Mouse (Mus musculus): Measurements from ENCODE around the gene Clnk. TPM values are rescaled to one million over a fixed set of nuclear protein-coding genes. Genes with fewer than 3 reads are reported as not detected.

Gene Clnk
- polyA plus RNA-seq, 1 experiment: 0.17 TPM

DNA sequence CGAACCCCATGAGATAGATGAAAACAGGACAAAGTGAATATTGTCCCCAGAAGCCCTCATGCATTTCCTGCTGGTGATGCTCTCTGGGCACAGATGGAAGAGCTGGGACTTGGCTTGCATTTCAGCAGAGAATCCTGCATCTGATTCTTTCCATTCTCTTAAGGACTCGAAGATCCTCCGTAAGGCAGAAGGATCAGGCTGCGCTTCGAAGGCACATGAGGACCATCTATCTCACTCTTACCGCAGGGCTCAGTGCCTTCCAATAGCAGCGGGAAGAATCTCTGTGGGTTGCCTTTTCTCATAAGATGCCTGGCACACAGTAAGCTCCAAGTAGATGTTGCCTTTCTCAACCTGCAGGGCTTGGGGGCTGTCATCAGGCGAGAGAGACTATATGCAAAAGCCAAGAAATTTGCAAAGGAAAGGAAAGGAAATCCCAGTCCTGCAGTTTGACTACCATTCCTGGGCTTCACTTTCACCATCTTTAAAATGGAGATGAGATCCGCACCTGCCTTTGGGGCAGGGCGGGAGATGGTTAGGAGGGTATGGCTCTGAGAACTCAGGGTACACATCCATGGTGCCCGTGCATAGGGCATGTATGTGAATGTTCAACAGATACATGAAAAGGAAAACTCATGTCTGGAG, 167.6 kb downstream of the Clnk start:
- no peak for DNase-seq (ENCODE audit: low spot score)

DNA sequence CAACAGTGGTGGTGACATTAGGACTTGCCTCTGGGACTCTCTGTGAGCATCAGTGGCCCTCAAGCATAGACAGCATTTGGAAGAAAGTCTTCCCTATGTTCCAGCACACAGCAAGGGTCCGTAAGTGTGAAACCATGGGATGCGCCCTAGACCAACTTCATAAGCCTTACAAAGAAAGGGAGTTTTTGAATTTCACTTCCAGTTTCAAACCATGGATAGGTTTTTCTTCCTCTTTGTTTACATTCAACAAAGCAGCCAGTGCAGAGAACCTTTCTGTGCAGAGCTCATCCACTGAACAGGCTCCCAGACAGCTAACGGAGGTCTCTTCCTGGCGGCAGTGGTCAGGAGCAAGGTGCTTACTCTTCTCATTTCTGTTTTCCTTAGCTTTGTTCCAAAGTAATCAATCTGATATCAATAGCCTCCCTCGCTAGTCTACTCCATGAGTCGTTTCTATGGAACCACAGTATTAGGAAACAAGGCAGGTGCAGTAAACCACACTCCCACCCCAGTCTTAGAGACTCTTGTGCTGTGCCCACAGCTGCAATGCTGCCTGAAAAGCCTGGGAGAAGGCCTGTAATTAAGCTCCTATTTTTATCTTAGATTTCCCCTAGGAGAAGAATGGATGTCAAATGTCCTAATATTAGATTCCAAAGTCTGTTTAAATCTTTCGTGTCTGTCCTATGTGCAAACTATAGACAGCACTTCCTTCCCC, 169.1 kb downstream of the Clnk start:
- no peak for DNase-seq (ENCODE audit: low spot score)

DNA sequence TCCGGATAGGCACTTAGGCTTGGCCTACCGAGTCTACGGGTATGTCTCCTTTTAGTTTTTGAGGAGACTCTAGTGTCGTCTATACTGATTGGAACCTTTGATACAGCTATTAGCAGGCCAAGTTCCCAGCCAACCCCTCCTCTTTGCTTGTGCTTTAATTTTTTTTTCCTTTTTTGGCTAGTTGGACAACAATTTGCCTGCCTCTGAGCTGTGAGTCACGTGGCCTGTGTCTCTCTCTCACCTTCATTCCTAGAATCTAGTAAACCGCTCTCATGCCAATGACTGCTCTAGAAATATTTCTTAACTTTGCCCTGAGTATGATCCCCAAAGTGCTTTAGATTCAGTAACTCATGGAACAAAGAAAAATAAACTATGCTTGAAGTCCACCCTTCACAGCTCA, 173.7 kb downstream of the Clnk start:
- no peak for DNase-seq (ENCODE audit: low spot score)

DNA sequence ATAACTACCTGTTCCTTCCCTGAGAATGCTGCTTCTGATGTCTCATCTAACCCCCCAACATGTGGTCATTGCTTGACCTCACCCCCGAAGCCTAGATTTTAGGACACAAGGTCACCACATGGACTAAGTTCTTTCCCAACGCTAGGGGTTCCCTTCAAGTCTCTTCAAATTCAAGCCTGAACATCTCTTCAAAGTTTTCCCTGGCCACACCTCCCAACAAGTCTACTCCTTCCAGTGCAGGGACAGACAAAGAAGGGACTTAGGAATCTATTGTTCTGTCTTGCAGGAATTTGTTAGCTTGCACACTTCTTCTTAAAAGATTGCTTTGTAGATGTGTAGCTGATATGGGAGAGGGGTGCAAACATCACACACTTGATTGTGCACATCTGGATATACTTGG, 174.5 kb downstream of the Clnk start:
- DNase-seq (ENCODE audit: low spot score): no peak

DNA sequence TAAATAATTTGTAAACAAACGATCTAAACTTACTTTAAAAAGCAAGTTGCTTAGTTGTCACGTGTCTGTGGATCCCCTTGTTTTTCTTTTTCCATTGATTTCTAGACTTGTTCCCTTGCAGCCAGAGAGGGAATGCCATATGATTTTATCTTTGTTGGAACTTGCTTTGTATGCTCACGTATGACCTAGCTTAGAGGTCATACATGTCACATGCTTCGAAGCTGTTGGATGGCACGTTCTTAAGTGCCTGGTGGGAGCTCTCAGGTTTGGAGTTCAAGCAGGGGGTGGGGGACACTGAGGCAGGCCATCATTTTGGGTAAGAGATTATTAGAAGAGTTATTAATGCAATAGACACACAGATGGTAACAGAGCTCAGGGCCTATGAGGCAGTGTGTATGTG, 178.1 kb downstream of the Clnk start:
- no peak for DNase-seq (ENCODE audit: low spot score)

DNA sequence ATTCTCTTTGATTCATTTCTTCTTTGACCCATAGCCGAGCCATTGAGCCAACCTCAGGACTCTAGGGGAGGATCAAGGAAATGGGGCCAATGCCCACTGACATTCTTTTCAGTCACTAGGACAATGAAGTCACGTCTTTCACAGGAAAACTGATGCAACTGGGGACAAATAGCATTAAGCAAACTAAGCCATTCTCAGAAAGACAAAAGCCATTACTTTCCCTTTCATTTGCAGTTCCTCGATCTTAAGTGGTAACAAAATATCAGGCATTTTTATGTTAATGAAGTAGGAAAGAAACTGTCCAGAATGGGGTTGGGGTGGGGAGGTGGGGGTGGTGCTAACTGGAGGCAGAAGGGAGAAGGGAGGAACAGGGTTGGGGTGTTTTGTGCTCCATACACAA, 178.6 kb downstream of the Clnk start:
- DNase-seq (ENCODE audit: low spot score): no peak

DNA sequence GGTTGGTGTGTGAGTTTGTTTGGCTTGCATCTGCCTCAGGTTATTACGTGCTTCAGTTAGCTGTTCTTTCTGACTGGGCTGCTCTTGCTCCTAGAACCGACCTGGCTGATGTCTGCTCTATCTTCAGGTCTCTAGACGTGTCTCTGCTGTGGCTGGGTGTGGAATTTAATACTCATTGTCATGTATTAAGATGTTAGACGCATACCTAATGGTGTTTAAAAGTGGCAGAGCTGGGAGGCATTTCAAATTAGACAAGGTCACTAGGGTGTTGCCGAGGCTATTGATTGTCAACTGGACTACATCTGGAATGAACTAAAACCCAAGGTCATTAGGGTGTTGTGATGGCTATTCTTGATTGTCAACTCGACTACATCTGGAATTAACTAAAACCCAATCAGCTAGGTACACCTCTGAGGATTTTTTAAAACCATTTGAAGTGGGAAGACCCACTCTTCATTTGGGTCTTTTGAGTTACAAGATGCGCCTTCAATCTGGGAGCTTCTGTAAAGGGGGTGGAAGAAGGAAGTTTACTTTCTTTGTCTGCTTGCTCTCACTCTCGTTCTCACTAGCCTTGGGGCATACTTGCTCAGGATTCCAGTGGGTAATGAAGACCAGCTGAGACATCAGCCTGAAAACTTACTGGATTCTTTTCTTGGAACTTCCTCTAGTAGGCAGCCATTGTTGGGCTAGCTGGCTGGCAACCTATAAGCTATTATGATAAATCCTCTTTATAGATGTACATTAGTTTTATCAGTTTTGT, 179.8 kb downstream of the Clnk start:
- no peak for DNase-seq (ENCODE audit: low spot score)

DNA sequence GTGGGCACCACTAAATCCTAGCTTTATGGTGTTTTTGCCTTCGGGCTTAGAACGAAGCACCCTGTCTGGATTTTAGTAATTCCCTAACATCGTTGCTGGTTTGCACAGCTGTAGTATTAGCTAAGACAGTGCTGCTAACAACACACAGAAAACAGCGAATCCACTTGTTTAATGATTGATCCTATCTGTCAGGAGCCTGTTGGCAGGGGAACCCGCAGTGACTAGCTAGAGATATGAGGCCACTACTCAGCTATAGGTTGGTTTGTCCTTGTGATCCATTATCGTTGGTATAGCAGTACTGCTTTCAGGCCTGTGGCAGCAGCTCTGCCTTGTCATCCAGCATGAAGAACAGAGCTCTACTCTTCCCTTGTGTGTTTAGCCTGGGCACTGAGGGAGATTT, 183.8 kb downstream of the Clnk start:
- DNase-seq (ENCODE audit: low spot score): no peak

DNA sequence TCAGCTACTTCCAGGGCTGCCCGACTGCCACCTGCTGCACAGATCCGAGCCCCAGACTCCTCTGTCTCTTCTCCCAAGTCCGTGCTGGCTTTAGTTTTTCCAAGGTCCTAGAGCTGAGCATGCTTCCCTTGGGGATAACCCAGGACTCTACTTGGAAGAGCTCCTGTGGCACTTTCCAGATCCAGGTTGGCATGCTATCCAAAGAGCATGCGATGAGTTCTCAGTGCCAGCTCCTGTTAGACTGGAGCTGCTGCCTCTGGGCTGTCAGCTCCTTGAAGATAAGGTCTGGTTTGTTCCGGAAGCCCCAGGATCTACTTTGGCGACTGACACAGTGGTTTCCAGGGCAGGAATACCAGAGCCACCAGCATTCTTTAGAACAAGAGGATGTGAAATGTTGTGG, 187.4 kb downstream of the Clnk start:
- DNase-seq (ENCODE audit: low spot score): no peak

DNA sequence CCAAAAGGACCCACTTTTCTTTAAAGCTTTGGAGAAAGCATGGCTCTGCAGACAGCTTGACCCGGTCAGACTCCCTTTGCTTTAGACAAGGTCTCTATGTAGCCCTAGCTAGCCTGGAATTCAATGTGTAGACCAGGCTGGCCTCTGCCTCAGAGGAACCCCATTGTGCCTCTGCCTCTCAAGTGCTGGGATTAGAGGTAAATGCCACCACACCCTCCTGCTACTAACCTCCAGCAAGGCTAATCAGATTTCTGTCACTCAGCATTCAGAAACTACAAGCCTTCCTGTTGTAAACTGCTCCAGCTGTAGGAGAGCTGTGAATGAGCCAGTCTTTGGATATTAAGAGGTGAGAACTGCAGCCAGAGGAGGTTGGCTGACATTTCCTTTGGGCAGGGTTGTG, 188.9 kb downstream of the Clnk start:
- no peak for DNase-seq (ENCODE audit: low spot score)

DNA sequence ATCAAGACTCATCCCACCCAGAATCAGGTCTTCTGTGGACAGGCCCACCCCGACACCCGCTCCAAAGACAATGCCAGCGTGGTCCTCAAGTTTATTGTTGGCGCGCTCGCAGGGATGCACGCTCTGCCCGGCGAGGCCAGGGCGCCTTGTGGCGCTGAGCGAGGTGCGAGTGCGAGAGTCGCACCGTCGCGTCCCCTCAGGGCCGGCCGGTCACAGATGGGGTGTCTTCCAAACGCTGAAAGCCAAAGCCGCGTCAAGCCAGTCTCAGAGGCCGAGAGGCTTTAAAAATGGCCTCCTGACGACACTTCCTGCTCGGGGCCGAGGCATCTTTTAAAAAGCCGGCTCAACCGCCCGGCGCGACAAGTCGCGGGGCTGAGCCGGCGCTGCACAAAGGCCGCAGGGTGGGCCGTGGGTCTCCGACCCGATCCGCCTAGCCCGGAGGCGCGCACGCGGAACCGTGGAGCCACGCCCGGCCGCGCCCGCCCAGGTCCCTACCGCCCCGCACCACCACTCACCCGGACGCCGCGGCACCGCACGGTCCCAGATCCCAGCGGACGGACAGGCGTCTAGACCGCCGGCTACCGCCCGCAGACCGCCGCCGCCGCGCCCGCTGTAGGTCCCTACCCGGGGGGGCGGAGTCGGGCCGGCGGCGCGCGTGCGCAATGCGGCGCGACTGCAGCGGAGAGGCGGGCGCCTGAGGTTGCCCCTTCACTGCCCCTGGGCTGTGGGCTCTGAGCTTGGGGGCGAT, 192.3 kb downstream of the Clnk start, which contains the start of gene Zfp518b:
TSS of gene Zfp518b (minus strand) at position 663 of the 748 bp plus-strand sequence.
- peak; percentile 69 for DNase-seq (ENCODE audit: low spot score)

DNA sequence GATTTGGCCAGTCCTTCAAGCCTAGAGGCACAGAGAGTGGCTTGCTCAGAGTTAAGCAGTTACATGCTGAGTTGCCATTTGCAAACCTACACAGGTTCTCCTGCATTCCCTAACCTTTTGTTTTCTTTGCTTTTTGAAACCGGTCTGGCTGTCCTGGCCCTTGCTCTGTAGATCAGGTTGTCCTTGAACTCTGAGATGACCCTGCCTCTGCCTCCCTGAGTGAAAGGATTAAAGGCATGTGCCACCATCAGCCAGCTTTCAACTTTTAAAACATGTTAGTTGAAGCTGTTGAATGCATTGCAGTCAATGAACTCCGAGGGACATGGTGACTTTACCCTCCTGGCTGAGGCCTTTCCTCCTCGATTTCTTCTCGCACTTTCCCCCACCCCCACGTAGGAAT, 217.8 kb downstream of the Clnk start:
- DNase-seq (ENCODE audit: low spot score): no peak

Other genes starting within 250 kb of the Clnk start
- 2.5 and 3.3 TPM in 2 replicates for gene Zfp518b, start 192.0 kb downstream of the Clnk start, polyA plus RNA-seq (2012; rRNA removed)